Mouse (Mus musculus) hindbrain, embryonic 16.5 days (tissue): ENCODE results near the gene Ror2. TPM values are rescaled to one million over a fixed set of nuclear protein-coding genes. Genes with fewer than 3 reads are reported as not detected.

Experiments used
- ATAC-seq: fragments of 200-750 bp; cut with Nextera tagmentation; 2 replicates; pipeline ENCODE4 v1.8.0; 2017; ENCODE audit warnings: moderate TSS enrichment, moderate library complexity
- H3K27ac ChIP-seq: fragments of 300-500 bp; sonication (generic); 2 replicates; pipeline ENCODE4 v1.5.1; 2014; ENCODE audit warnings: low read depth, mild to moderate bottlenecking, control low read depth, low read length, moderate library complexity
- H3K27me3 ChIP-seq: fragments of 300-500 bp; sonication (generic); replicated peaks from 2 replicates; pipeline ENCODE4 v1.6.1; 2014; ENCODE audit warnings: low read length; ENCODE audit not compliant: control insufficient read depth, insufficient read depth
- H3K36me3 ChIP-seq: fragments of 300-500 bp; sonication (generic); 2 replicates; pipeline ENCODE4 v1.6.1; 2014; ENCODE audit warnings: mild to moderate bottlenecking, low read length, moderate library complexity, mixed read lengths; ENCODE audit not compliant: control insufficient read depth, insufficient read depth
- H3K4me1 ChIP-seq: fragments of 300-500 bp; sonication (generic); 2 replicates; pipeline ENCODE4 v1.6.1; 2014; ENCODE audit warnings: low read depth, low read length; ENCODE audit not compliant: control insufficient read depth, insufficient read depth
- H3K4me2 ChIP-seq: fragments of 300-500 bp; sonication (generic); 2 replicates; pipeline ENCODE4 v1.6.1; 2014; ENCODE audit warnings: mild to moderate bottlenecking, low read length, control low read depth, moderate library complexity
- H3K4me3 ChIP-seq: fragments of 300-500 bp; sonication (generic); 2 replicates; pipeline ENCODE4 v1.5.1; 2014; ENCODE audit warnings: mild to moderate bottlenecking, low read length, control low read depth, moderate library complexity
- H3K9ac ChIP-seq: fragments of 300-500 bp; sonication (generic); 2 replicates; pipeline ENCODE4 v1.6.1; 2014; ENCODE audit warnings: low read depth, mild to moderate bottlenecking, control low read depth, low read length, moderate library complexity
- H3K9me3 ChIP-seq: fragments of 300-500 bp; sonication (generic); 2 replicates; pipeline ENCODE4 v1.6.1; 2014; ENCODE audit warnings: mild to moderate bottlenecking, low read length, moderate library complexity; ENCODE audit not compliant: control insufficient read depth
- WGBS: fragments of 180-500 bp; shearing (Covaris S2); extraction: QIAGEN DNeasy Blood & Tissue Kit; methylation state at CpG from one replicate; pipeline ENCODE4 v1.1.7; 2014; 5-methylcytosine and 5-hydroxymethylcytosine counted together
- polyA plus RNA-seq: library from polyadenylated mRNA; unstranded; fragments of >200 nt; fragmentation: Nextera tagmentation; extraction: Ambion mirVana; gene quantifications from 2 replicates; pipeline ENCODE4 v1.2.1, GENCODE M21; 2015

Gene Ror2
- polyA plus RNA-seq, 1 experiment from 2014 or later: 2.2 TPM

GRCm38 (mm10) chr13:53309661-53310160 lies 23.8 kb upstream of the Ror2 start:
- peak; percentile 78 for ATAC-seq
- H3K9ac ChIP-seq: peak overlapping the region; percentile 55
- H3K4me1 ChIP-seq: peaks cover 9% of the 10 kb centered on the region
- peak overlapping the region; percentile 60 for H3K27ac ChIP-seq
- H3K4me2 ChIP-seq: peak overlapping the region; percentile 59
- peak overlapping the region; percentile 27 for H3K4me3 ChIP-seq
- H3K27me3 ChIP-seq: no peaks in the 10 kb centered on the region
- no peaks in the 10 kb centered on the region for H3K9me3 ChIP-seq
- no peaks in the 10 kb centered on the region for H3K36me3 ChIP-seq
- 2% methylated on average over 15 of the region's 15 CpGs for WGBS

GRCm38 (mm10) chr13:53309148-53309547 lies 23.2 kb upstream of the Ror2 start:
- H3K9me3 ChIP-seq: no peaks in the 10 kb centered on the region
- peaks cover 9% of the 10 kb centered on the region for H3K4me1 ChIP-seq
- 0 out of 2 replicates have a peak, but pooled peaks have one; percentile 45 for ATAC-seq
- peak overlapping the region; percentile 59 for H3K4me2 ChIP-seq
- no peaks in the 10 kb centered on the region for H3K27me3 ChIP-seq
- H3K9ac ChIP-seq: no peak overlapping the region
- H3K4me3 ChIP-seq: no peak overlapping the region
- H3K36me3 ChIP-seq: no peaks in the 10 kb centered on the region
- WGBS: 39% methylated on average over 9 of the region's 9 CpGs
- H3K27ac ChIP-seq: no peak overlapping the region

- H3K4me3 ChIP-seq: no peak overlapping the region
- 64% methylated on average over 5 of the region's 5 CpGs for WGBS
- peaks cover 9% of the 10 kb centered on the region for H3K4me1 ChIP-seq
- ATAC-seq: no peak
- H3K9ac ChIP-seq: no peak overlapping the region
- no peak overlapping the region for H3K27ac ChIP-seq
- no peaks in the 10 kb centered on the region for H3K9me3 ChIP-seq
- H3K27me3 ChIP-seq: no peaks in the 10 kb centered on the region
- H3K4me2 ChIP-seq: no peak overlapping the region
- no peaks in the 10 kb centered on the region for H3K36me3 ChIP-seq
These were observed 20.9 kb upstream of the Ror2 start for GRCm38 (mm10) chr13:53306836-53307235.

- WGBS: 82% methylated on average over 8 of the region's 8 CpGs
- no peak for ATAC-seq
- no peak overlapping the region for H3K9ac ChIP-seq
- H3K9me3 ChIP-seq: no peaks in the 10 kb centered on the region
- H3K4me3 ChIP-seq: no peak overlapping the region
- no peak overlapping the region for H3K27ac ChIP-seq
- H3K36me3 ChIP-seq: no peaks in the 10 kb centered on the region
- no peak overlapping the region for H3K4me2 ChIP-seq
- peaks cover 9% of the 10 kb centered on the region for H3K4me1 ChIP-seq
- H3K27me3 ChIP-seq: no peaks in the 10 kb centered on the region
These were observed 19.3 kb upstream of the Ror2 start for GRCm38 (mm10) chr13:53305256-53305655.

- no peaks in the 10 kb centered on the region for H3K4me1 ChIP-seq
- 71% methylated on average over 10 of the region's 10 CpGs for WGBS
- H3K27me3 ChIP-seq: no peaks in the 10 kb centered on the region
- H3K9ac ChIP-seq: no peak overlapping the region
- no peak overlapping the region for H3K27ac ChIP-seq
- no peaks in the 10 kb centered on the region for H3K36me3 ChIP-seq
- no peak for ATAC-seq
- H3K4me2 ChIP-seq: no peak overlapping the region
- H3K9me3 ChIP-seq: no peaks in the 10 kb centered on the region
- no peak overlapping the region for H3K4me3 ChIP-seq
These were observed 16.8 kb upstream of the Ror2 start for GRCm38 (mm10) chr13:53302688-53303087.

GRCm38 (mm10) chr13:53293065-53293464 lies 7.1 kb upstream of the Ror2 start:
- Histone ChIP-seq H3K4me2 (no peak overlapping the region), H3K27ac (no peak overlapping the region), H3K4me3 (no peak overlapping the region), H3K4me1 (no peaks in the 10 kb centered on the region), H3K36me3 (no peaks in the 10 kb centered on the region), H3K9me3 (no peaks in the 10 kb centered on the region), H3K27me3 (no peaks in the 10 kb centered on the region), H3K9ac (no peak overlapping the region)
- no peak for ATAC-seq
- WGBS: 71% methylated on average over 12 of the region's 12 CpGs

- WGBS: 50% methylated on average over 3 of the region's 3 CpGs
- Histone ChIP-seq H3K27me3 (no peaks in the 10 kb centered on the region), H3K4me3 (no peak overlapping the region), H3K36me3 (no peaks in the 10 kb centered on the region), H3K9ac (no peak overlapping the region), H3K4me1 (no peaks in the 10 kb centered on the region), H3K4me2 (no peak overlapping the region), H3K27ac (no peak overlapping the region), H3K9me3 (no peaks in the 10 kb centered on the region)
- ATAC-seq: no peak
These were observed 6.3 kb upstream of the Ror2 start for GRCm38 (mm10) chr13:53292244-53292643.

- Histone ChIP-seq H3K4me3 (peak overlapping the region; percentile 50), H3K27ac (no peak overlapping the region), H3K9me3 (no peaks in the 10 kb centered on the region), H3K27me3 (0 out of 2 replicates have a peak, but pooled peaks cover 8% of the 10 kb centered on the region), H3K4me2 (peak overlapping the region; percentile 72), H3K9ac (peak overlapping the region; percentile 65), H3K4me1 (peaks cover 11% of the 10 kb centered on the region), H3K36me3 (no peaks in the 10 kb centered on the region)
- WGBS: under 1% methylated on average over 35 of the region's 35 CpGs
- peak; percentile 50; the same call in 1 of the 2 replicates for ATAC-seq
These were observed 616 bp downstream of the Ror2 start for GRCm38 (mm10) chr13:53285261-53285755.

- Histone ChIP-seq H3K4me2 (peak overlapping the region; percentile 72), H3K4me3 (peak overlapping the region; percentile 50), H3K4me1 (peaks cover 11% of the 10 kb centered on the region), H3K9me3 (no peaks in the 10 kb centered on the region), H3K36me3 (no peaks in the 10 kb centered on the region), H3K27ac (no peak overlapping the region), H3K27me3 (0 out of 2 replicates have a peak, but pooled peaks cover 8% of the 10 kb centered on the region), H3K9ac (peak overlapping the region; percentile 65)
- no peak for ATAC-seq
- WGBS: 8% methylated on average over 17 of the region's 17 CpGs
These were observed 1.2 kb downstream of the Ror2 start for GRCm38 (mm10) chr13:53284740-53285191.
